Mouse (Mus musculus) lung, postnatal 10 days (tissue): Measurements from ENCODE around the gene Prrt1.

Source experiments
- DNase-seq: peaks from one replicate; pipeline ENCODE4 v3.0.0; 2021

Prrt1 gene

DNA sequence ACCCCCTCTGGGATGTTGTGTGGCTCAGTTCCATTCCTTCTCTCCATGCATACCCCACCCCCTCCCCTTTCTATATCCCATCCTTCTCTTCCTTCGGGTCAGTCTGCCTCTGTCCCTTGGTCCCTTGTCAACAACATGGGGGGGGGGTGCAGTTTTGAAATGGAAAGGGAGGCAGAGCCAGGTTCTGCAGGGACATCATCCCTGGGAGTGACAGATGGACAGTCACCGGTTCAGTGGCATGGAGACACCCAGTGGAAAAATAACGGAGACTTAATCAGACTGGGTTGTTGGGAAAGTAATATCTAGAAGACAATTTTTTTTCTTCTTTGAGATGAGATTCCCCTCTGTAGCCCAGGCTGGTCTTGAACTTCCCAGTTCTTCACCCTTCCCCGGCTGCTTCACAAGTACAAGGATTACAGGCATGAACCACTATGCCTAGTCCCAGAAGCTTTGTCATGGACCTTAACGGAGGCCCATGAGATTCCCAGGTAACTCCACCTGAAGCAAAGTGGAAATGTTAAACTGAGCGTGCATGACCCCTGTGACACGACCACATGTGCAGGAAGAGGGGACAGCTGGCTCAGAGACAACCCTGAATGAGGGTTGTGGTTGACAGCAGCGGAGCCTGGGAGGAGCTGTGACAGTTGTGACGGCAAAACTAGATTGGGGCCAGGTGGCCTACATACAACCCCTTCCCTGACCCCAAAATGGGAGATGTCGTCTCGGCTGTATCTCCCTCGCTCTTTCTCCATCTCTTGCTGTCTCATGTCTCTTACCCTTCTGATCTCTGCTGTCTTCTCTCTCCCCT is 667 bp downstream of the Prrt1 start:
- no peak for DNase-seq

DNA sequence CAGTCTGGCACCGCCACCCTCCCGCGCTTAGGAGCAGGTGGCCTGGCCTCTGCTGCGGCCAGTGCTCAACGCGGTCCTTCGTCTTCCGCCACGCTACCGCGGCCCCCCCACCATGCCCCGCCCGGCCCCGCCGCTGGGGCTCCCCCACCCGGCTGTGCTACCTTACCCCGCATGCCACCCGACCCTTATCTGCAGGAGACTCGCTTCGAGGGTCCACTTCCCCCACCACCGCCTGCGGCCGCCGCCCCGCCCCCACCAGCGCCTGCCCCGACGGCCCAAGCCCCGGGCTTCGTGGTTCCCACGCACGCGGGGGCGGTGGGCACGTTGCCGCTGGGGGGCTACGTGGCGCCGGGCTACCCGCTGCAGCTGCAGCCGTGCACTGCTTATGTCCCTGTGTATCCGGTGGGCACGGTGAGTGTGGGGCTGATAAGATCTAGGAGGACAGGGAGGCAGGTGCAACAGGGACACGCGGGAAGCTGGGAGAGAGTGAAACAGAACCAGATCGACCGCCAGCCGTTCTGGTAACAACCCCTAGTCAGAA is 1.5 kb downstream of the Prrt1 start:
- no peak for DNase-seq

- DNase-seq, result no peak
Measured at GRCm38 (mm10) chr17:34631647-34632046, 2.3 kb downstream of the Prrt1 start.

DNA sequence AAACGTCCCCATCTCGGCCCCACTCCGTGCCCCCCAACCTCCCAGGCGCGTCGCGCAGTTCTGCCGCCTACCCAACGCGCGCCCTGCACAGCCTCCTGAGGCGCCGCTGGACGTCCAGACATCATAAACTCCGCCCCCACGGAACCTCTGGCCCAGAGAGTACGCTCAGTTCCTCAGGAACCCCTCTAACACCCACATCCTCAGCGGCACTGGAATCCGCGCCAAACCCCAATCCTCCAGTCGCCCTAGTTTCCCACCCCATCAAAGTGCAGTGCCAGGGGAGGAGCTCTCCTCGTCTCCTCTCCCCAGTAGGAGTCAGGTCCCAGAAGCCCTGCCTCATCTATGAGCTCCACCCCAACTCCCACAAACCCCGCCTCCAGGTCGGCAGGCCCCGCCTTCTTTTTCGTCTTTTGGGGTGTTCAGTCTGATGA is 2.9 kb downstream of the Prrt1 start:
- DNase-seq, result peak; percentile 92

DNA sequence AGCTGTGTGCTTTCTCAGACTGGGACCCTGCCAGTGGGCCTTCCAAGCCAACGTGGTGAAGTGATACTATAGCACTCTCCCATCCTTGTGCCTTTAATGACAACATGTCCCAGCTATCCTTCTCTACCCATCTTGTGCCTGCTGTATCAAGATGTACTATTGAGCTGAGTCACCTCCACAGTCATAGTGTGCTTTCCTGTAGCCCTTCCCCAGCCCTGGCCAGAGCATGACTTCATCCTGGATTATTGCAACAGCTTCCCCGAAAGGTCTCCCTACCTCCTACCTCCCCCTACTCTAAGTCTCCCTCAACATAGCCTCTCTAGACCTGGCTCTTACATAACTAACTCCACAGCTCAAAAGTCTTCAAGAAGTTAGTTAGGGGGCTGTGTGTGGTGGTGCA is 6.3 kb downstream of the Prrt1 start:
- no peak for DNase-seq

- DNase-seq, result no peak
Measured at GRCm38 (mm10) chr17:34637459-34637858, 8.1 kb downstream of the Prrt1 start.

DNA sequence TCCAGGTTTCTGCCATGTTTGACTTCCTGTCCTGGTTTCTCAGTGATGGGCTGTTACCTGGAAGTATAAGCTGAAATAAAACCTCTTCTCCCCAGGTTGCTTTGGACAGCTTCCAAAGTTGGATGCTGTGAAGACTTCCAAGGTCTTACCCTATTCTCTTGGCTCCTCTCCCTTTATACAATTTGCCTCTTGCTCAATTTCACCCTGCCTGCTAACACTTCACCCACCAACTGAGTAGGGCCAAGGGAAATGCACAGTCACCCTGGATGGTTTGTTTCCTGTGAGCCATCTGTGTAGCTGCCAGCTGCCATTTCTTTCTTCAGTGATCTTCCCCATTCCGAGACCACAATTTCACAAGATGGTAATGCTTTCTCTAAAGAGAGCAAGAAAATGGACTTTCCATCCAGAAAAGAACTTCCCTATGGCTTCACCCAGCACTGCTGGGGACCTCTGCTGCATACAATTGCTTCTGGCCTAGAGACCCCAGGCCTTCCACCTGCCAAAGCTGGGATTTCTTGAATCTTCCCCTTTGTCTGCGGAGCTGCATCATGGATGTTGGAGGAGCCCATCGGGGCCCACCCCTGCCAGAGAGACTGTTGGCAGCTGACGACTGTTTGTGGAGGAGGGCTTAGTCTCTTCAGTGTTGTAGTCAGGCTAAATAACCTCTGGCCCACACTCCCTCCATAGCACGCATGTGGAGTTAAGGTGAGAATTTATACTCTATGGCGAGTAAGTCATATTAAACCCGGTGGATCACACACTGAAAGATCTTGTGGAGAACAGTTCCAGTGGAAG is 10.3 kb downstream of the Prrt1 start:
- DNase-seq, result no peak

DNA sequence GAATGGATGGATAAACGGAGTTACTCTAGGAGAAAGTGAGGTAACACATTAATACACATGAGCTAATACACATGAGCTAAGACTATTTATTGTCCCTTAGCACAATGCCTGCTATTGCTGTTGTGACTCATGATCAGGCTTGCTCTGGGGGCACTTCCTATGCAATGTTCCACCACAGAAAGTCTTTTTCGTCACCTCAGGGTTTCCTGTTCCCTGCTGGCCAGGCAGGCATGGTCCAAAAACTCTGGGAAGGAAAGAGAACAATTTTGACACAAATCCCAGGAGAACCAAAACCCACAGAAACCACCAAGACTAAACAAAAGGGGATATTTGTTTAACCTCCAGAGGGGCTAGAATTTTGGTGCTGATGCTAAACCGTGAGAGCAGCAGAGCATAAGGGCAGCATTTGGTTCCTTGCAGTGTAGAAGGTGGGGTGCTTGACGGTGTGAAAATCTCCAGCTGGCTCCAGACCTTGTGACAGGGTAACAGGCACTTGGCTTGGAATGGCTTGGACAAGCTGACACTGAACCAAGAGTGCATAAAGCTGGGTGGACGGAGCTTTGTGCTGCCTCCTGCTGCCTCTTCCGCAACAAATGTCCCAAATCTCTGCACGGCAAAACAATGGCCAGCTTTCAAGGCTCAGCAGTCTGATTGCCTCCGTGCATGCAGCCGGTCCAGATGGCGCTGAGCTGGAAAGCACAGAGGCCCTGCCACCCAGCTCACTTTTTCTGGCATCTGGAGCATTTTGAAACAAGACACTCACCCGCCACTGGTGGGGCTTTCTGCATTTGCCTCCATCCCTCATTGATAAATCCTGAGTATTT is 11.7 kb downstream of the Prrt1 start:
- DNase-seq, result peak; percentile 72

GRCm38 (mm10) chr17:34641945-34642344 is 12.6 kb downstream of the Prrt1 start:
- no peak for DNase-seq

GRCm38 (mm10) chr17:34643379-34643778 is 14.0 kb downstream of the Prrt1 start:
- DNase-seq, result no peak

DNA sequence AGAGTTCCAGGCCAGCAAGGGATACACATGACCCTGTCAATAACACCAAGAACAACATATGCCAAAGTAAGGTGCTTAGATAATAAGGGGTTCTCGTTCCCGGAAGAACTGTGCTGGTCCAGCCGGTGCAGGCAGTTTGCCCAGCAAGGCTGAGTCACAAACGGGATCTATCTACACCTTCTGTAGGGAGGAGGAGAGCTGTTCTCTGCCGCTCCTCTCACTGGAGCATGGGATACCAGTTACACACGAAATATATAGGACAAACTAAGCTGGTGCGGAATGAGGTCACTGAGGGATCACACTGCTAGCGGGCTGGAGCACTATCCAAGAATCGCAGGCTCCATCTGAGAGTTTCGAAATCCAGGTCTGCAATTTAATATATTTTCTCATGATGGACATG is 14.6 kb downstream of the Prrt1 start:
- no peak for DNase-seq

GRCm38 (mm10) chr17:34644608-34645007 is 15.3 kb downstream of the Prrt1 start, which contains the start of gene Fkbpl:
Gene Fkbpl (plus strand): TSS chr17:34644764.
- DNase-seq, result peak; percentile 98

DNA sequence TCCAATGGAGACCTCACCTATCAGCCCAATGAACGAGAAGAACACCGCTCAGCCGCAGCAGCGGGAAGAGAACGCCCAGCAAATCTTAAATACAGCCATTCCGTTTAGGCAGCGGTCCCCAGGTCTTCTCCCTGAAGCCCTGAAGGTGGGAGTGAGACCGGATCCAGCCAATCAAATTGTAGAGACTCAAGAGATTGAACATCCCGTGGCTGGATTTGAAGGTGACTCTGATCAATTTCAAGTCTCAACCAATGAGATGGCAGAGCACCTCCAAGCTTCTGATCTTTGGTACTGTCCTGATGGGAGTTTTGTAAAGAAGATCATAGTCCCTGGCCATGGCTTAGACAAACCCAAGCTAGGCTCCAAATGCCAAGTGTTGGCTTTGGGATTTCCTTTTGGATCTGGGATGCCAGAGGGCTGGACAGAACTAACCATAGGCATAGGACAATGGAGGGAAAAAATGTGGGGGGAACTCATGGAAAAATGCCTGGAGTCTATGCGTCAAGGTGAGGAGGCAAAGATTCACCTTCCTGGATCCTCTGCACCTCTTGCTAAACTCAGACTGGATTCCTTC is 16.0 kb downstream of the Prrt1 start:
- no peak for DNase-seq

DNA sequence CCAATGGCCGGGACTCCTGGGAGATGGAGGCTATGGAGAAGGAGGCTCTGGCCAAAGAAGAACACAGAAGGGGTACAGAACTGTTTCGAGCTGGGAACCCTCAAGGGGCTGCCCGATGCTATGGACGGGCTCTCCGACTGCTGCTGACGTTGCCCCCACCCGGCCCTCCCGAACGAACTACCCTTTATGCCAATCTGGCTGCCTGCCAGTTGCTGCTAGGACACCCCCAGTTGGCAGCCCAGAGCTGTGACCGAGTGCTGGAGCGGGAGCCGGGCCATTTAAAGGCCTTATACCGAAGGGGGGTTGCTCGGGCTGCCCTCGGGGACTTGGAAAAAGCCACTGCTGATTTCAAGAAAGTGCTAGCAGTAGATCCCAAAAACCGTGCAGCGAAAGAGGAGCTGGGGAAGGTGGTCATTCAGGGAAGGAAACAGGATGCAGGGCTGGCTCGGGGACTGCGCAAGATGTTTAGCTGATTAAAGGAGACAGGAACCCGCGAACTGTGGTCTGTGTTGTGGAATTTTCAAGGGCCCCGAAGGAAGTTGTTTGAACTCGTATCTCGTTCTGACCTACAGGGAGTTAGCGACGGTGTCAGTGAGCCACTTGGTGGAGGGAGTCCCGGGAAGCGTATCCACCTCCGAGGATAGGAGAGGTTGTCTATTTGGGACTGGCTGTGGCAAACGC is 16.6 kb downstream of the Prrt1 start:
- peak; percentile 30 for DNase-seq

DNA sequence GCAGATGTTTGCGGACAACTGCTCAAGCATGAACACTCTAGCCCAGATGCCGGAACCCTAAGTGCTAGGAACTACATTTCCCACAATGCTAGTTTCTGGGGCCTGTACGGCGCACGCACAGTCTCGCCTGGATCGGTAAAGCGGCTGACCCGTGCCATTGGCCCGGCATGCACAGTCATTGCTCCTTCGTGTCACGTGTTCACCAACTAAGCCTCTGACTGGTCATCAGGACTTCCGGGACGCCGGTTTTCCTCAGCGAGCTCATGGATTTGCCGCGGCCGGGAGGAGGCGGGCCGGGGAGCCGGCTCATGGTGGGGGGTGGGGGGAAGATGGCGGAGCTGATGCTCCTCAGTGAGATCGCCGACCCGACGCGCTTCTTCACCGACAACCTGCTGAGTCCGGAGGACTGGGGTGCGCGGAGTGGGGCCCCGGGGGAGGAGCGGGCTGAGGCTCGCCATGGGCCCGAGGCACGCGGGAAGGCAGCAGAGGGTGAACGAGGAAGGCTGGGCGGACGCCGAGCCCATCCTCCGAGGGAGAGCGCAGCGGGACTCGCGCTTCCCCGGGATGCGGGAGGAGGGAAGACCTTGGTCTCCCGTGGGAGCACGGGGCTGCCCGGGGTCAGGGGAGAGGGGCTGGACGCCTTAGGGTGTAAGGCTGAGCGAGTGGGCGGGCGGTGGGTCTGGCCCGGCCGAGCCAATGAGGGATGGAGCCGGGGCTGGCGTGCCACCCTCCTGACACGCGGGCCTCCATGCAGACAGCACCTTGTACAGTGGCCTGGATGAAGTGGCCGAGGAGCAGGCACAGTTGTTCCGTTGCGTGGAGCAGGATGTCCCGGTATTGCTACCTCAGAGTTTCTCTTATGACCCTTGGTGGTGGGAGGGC is 17.8 kb downstream of the Prrt1 start, which contains the start of gene Atf6b:
Gene Atf6b, plus strand, starts transcription at position 241 of the 882 bp plus-strand sequence.
- DNase-seq, result peak; percentile 98

- DNase-seq, result no peak
Measured at GRCm38 (mm10) chr17:34648141-34648890, 19.0 kb downstream of the Prrt1 start.

DNA sequence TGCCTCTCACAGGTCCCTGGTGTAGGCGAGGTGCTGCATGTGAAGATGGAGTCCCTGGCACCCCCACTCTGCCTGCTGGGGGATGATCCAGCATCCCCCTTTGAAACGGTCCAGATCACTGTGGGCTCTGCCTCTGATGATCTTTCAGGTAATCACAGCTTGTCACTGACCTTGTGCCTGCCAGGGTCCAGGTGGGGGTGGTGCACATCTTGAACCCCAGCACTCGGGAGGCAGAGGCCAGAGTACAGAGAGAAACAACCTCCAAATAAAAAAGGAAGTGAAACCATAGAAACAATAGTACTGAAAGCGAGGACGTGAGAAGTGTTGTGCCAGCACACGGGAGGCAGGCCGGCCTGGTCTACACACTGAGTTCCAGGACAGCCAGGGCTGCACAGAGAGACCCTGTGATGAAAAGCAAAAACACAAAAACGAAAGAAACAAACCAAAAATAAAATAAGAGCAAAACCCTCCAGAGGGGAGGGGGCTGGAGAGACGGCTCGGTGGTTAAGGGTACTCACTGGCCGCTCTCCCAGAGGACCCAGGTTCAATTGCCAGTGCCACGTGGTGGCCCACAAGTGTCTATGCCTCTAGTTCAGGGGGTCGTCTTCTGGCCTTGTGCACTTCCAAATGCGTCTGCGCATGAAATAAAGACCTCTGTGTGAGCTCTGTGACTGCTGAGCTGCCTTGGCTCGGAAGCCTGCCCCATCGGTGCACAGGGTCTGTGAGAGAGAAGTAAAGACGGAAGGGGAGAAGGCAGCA is 20.0 kb downstream of the Prrt1 start:
- no peak for DNase-seq

- DNase-seq, result no peak
Measured at GRCm38 (mm10) chr17:34650781-34651180, 21.4 kb downstream of the Prrt1 start.
